Mouse (Mus musculus) urinary bladder, adult 18-20 months (tissue): Measurements from ENCODE around the gene Trim66.

ENCODE experiments used
- DNase-seq, 2 experiments: peaks; one replicate each; pipeline ENCODE4 v3.0.0; 2022; ENCODE audit warnings: low spot score in 2 of 2, mixed read lengths in 2 of 2

Trim66 gene

DNA sequence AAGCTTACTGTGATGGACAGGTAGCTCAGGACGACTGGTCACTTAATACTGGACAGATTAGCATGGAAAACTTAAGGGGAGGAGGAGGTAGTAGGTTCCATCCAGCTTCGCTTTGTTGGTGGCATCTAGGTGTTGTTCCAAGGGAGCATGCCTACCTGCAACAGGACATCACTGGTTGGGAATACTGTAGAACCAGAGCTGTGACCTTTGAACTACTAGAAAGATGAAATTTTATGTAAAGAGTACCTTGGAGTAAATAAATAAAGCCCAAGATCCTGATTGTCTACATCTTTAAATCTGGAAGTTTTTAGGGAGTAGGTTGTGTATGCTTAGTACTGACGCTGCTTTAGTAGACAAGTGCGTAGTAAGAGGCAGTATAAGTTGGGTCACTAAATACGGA is 14.2 kb upstream of the Trim66 start:
- DNase-seq: no peak

GRCm38 (mm10) chr7:109519936-109520335 is 12.0 kb upstream of the Trim66 start:
- DNase-seq: no peak

GRCm38 (mm10) chr7:109518838-109519696 is 11.1 kb upstream of the Trim66 start, which contains the start of gene Rpl27a:
TSS of gene Rpl27a (plus strand) at chr7:109519147.
- peak; percentile 96 to 98 for DNase-seq

DNA sequence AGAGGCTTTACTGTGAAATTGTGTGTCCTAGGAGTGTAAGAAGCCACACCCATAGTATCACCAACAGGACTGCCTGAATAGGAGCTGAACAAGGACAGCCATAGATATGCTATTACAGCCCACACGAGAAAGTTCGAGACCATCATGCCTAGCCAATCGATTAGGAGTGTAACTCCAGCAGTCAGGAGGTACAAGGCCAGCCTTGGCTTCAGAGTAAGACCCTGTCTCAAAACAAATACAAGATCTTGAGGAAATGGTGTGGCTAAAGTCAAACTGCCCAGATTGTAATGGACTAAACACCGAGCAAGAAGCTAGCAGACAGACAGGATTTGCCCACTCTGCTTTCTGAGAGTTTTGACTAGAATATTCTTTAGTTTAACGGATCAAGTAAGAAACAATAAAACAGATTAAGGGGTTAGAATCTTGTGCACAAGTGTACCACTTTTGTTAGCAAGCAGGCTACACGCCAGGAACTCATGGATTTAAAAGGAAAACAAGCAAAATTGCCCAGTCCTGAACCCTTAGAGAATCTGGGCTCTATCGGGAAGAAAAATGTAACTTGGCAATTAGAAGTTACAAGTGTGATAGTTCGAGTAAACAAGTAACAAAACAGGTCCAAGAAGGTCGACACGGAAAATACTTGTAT is 10.2 kb upstream of the Trim66 start:
- DNase-seq: no peak

- DNase-seq: no peak
Measured at GRCm38 (mm10) chr7:109516500-109516899, 8.6 kb upstream of the Trim66 start.

- no peak for DNase-seq
Measured at GRCm38 (mm10) chr7:109511838-109512237, 3.9 kb upstream of the Trim66 start.

DNA sequence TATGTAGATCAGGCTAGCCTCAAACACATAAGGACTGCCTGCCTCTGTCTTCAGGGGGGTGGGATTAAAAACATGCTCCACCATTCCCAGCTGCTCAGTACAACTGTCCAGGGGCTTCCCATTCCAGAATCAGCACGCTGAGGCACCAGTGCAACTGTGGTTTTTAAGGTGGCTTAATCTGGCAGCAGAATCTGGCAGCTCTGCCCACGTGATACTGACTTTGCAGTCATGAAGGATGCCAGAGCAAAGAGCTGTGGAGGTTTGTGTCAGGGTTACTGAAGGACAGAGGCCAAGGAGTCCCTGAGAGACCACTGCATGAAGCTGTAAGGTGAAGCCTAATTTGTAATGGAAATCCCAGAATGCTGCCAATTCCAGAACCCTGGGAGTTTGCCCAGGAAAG is 2.9 kb upstream of the Trim66 start:
- no peak for DNase-seq

GRCm38 (mm10) chr7:109507572-109507971 is 362 bp downstream of the Trim66 start:
- no peak for DNase-seq

DNA sequence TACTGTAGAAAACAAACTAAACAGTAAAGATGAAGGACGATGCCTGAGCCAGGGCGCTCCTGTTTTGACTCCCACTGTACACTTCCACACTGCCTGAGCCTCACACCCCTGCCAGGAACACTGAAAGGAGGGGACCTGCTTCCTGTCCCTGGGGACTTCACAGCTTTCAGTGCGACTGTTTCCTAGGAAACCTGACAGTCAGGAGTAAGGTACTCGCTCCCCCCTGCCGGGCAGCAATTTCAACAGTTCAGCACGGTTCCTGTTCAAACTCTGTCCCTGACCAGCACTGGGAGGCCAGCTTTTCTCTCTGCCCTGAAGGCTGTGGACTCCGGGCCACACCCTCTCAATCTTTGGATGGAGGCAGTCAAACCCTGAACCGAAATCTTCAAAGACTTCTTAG is 815 bp downstream of the Trim66 start:
- no peak for DNase-seq

- no peak for DNase-seq
Measured at GRCm38 (mm10) chr7:109497507-109497906, 10.4 kb downstream of the Trim66 start.

- DNase-seq: no peak
Measured at GRCm38 (mm10) chr7:109493319-109494316, 14.3 kb downstream of the Trim66 start.

DNA sequence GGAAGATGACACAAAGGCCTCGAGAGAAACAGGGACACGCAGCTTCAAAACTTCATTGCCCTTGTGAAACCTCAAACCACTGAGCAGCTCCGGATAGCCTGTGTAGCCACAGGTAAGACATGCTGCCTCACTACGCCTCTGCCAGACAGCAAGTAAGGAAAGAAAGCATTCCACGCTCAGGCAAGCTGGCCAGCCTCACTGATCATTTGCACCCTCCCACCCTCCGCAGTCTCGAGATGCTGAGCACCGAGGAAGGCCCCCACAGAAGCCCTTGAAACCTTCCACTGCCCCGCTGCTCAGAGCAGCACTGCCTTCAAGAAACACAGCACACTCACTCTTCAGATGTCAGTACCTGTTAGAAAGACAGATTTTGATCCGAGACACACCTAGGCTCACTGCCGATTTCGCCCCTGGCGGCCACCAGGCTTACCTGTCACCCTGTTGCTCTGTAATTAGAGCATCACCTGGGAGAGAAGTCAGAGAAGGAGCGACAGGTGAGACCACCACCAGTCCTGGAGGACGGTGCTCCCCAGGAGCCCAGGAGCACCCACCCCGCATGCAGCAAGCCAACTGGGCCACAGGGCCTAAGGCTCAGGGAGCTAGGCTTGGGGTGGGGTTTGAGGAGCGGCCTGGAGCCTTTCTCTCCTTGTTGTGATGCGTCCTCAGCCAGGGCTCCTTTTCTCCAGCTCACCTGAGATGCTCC is 15.2 kb downstream of the Trim66 start:
- DNase-seq: no peak

- DNase-seq: no peak
Measured at GRCm38 (mm10) chr7:109484221-109484620, 23.7 kb downstream of the Trim66 start.

DNA sequence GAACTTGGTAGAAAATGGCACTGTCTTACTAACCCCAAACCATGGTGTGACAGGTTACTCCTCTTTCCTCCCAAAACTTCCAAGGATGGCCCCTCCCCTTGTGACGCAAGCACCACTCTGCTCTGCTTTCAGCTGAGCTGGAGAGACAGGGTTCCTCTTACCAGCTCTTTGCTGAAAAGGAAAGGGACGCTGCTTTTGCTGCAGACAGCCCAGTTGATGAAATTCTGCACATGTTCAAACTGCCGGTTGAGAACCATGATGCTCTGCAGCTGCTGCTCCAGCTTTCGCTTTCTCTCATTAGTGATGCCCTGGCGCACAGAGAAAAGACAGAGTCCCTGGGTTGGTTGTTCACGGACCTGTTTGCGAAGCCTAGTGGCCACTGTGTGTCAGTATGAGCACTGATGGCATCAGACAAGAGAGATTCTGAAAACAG is 27.2 kb downstream of the Trim66 start:
- no peak for DNase-seq

GRCm38 (mm10) chr7:109477926-109478325 is 30.0 kb downstream of the Trim66 start:
- no peak for DNase-seq

GRCm38 (mm10) chr7:109470700-109471099 is 37.2 kb downstream of the Trim66 start:
- no peak for DNase-seq

- DNase-seq: no peak
Measured at GRCm38 (mm10) chr7:109468262-109468701, 39.7 kb downstream of the Trim66 start.

- DNase-seq: no peak
Measured at GRCm38 (mm10) chr7:109467591-109467990, 40.3 kb downstream of the Trim66 start.

GRCm38 (mm10) chr7:109460698-109461097 is 47.2 kb downstream of the Trim66 start:
- no peak for DNase-seq

DNA sequence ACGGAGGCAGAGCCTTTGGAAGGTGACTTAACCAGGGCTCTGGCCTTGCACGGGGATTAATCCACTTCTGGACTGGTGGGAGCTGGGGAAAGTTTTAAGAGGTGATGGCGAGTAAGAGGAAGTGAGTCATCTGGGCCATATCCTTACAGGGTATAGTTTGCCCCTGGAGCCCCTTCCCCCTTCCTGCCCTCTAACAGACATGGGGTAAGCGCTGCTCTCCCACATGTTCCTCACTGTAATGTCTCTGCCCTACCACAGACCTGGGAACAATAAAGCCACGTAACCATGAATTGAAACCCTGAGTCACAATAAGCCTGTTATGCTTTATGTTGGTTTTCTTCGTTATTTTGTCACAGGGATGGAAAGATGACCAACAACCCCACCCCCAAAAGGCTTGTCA is 51.4 kb downstream of the Trim66 start:
- no peak for DNase-seq

DNA sequence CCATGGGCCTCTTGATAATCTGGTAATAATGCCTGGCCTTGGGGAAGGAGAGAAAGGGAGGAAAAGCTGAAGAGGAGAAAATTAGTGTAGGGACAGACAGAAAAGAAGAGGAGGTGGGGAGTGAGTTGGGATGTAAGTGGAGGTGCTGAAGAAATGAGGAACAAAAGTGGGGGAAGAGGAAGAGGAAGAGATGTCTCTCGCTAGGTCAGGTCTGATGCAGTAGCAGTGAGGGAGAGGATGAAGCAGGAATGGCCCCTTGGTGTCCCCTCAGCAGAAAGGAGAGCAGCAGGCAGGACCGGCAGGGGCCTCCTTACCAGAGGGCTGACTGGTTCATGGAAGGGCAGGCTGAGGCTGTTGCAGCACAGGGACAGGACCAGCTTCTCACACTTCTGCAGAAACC is 52.2 kb downstream of the Trim66 start:
- DNase-seq: no peak
